Mouse (Mus musculus): ENCODE data around the gene Ndrg4.
"Not testable (repeated sequence)": the region's sequence is repeated elsewhere in the genome, so short reads cannot be mapped to it uniquely, and the experiment has no call there.

Gene Ndrg4

DNA sequence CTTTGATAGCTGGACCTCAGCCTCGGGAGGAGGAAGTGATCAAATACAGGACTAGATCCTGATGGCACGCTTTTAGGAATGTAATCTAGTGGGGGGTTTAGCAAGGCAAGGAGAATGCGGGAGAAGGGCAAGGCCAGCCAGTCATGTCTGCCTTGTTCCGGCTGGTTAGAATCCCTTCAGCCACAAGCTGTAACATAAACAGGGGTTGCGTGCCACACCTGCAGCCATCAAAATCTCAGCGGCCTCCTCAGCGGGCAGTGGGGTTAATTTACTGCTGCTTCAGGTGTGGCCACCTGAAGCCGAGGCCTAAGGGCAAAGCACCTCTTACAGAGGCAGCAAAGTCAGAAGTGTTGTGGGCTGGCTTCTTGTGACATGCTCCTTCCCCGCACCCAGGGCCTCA, at the start of gene Ndrg4:
TSS of gene Ndrg4 (plus strand) at position 350 of the 400 bp plus-strand sequence.
- no peak for DNase-seq

GRCm38 (mm10) chr8:95632840-95633239, 43.9 kb upstream of the Ndrg4 start:
- DNase-seq: no peak

- DNase-seq: peak; percentile 95
These were observed 43.3 kb upstream of the Ndrg4 start, which contains the start of gene Gins3 for GRCm38 (mm10) chr8:95633262-95634062. TSS of gene Gins3 (plus strand) at chr8:95633453.

DNA sequence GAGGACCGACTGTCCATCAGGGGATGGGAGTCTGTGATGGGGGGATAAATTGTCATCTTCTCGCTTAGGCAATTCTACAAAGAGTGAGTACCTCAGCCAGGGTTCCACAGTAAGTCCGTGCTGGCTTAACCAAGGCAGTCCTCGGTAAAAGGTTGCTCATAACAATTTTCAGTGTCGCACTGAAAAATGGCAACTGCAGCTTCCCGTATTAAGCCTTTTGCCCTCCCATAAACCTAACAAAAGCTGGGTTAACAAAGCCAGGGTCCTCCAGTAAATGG, 42.8 kb upstream of the Ndrg4 start:
- no peak for DNase-seq

DNA sequence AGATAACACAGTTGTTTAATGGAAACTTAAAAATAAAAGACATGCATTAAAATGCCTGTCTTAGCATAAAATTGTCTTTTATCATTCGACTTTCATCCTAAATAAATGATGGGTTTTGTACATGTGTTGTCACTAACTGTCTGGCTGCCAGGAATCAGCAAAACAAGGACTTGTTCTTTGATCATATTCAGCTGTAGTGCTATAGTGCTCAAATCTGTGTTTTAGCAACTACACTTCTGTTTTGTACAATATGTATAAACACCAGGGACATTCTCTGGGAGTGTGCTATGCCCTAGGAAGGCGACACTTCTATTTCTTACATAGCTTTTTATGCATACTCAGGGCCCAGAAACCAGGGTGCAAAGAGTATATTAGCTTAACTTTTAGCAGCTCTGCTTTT, 31.8 kb upstream of the Ndrg4 start:
- DNase-seq: no peak

DNA sequence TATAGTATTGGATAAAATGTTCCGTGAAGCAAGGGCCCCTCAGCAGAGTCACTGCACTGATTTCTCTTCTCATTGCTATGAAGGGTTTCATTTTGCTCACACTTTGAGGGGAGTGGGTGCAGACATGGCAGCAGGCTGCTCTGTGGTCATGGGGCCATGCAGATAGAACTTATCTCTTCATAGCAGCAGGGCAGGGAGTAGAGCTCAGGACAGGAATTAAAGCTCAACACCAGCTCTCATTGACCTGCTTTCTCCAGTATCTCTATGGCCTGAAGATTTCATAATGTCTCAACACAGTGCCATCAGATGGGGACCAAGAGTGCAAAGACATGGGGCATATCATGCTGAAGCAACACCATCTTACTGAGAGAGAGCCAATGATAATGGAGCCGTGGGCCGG, 28.5 kb upstream of the Ndrg4 start:
- DNase-seq: no peak

DNA sequence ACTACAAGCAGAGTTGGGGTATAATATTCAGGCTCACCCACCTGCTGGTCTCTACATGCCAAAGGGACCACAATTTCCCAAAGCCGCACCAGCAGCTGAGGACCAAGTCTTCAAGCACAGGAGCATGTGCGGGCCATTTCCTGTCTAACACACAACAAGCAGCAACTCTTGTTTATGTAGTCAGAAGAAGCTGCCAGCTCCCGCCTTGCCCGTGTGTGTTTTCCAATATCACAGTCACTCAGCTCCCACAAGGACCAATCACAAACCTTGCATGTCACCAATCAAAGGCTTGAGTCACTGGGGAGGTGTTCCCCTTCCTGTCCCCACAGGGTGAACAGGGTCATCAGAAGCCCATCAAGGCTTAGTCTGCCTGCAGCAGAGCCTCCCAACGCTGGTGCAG, 23.4 kb upstream of the Ndrg4 start:
- no peak for DNase-seq

DNA sequence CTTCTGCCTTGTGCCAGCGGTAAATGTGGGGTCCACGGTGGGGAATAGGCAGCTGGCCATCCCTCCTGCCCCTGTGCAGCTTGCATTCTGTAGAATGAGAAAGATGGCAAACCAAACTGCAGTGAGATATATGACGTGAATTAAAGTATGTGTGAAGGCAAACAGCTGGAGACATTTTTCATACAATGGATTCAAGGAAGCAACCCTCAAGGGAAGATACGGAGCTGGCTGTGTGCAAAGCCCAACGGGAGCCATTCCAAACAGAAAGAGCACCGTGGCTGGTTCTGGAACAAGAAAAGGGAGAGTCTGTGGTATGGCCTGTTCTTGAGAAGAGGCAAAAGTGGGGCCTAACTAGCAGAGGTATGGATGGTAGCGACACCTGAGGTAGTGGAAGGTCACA, 20.9 kb upstream of the Ndrg4 start:
- no peak for DNase-seq

DNA sequence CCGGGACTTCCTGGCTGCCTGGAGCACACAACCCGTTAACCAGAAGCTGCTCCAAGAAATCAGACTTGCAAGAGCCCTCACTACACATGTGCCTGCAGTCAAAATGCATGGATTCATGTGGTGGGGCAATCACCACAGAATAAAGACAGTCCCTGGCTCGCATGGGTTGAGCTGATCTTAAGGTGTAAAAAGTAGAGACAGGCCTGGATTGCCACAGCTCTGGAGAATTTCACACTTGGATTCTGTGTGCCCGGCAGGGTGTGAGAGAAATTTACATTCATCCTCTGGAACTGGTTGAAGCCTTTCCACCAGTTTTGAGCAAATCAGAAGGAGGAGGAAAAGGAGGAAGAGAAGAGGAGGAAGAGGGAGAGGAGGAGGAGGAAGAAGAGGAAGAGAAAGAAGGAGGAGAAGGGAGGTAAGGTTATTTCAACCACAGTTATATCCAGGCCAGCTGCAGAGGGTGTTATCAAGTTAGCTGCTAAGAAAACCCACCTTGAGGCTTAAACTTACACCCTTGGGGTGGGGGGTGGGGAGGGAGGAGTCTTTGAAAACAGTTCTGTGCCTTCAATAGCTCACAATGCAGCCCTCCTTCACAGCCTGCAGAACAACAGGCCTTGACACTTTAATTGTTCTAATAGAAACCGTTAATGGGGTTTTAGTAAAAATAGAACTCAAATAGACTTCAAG, 20.3 kb upstream of the Ndrg4 start:
- DNase-seq: no peak

GRCm38 (mm10) chr8:95657523-95657922, 19.3 kb upstream of the Ndrg4 start:
- DNase-seq: no peak

DNA sequence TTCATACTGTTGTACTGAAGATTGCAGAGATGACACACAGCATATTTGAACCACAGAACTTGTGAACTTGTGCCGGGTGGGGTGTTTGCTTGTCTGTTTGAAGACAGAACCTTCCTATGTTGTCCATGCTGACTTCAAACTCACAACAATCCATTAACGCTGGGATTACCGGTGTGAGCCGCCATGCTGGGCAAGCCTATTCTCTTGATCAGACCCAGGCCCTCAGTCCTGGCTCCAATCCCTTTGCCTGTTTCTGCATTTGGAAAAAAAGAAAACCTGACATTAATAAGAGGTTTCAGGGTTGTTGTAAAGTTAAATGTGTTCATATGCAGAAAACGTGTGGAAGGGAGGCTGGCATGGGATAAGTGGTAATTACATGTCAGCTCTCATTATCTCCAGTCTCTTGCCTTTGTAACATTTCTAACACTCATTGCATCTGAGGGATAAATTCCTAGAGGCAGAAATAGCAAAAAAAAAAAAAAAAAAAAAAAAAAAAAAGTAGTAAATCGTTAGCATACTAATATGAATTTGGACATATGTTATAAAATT, 16.4 kb upstream of the Ndrg4 start:
- DNase-seq: no peak

- DNase-seq: no peak
These were observed 15.7 kb upstream of the Ndrg4 start for GRCm38 (mm10) chr8:95661085-95661484.

DNA sequence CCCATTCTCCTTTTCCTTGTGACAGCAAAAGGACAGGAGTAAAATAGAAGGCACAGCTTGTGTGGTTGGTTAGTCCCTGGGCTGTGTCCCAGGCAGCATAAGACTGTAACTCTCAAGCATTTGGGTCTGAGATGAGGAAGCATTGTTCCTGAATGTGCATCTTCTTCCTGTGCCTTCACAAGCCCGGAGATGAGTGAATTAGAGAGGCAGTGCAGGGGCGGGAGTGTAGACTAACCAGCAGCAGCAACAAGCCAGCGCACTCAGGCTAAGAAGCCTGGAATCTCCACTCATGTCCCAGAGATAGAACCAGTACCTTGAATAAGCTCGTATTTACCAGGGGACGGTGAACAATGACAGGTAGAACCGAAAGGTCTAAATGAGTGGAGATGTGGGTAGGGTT, 15.2 kb upstream of the Ndrg4 start:
- DNase-seq: no peak

- no peak for DNase-seq
These were observed 13.7 kb upstream of the Ndrg4 start for GRCm38 (mm10) chr8:95662885-95663598.

- no peak for DNase-seq
These were observed 13.2 kb upstream of the Ndrg4 start for GRCm38 (mm10) chr8:95663599-95663949.

- DNase-seq: not testable (repeated sequence)
These were observed 10.8 kb upstream of the Ndrg4 start for GRCm38 (mm10) chr8:95665813-95666452.

GRCm38 (mm10) chr8:95668163-95668958, 8.4 kb upstream of the Ndrg4 start:
- DNase-seq: no peak

DNA sequence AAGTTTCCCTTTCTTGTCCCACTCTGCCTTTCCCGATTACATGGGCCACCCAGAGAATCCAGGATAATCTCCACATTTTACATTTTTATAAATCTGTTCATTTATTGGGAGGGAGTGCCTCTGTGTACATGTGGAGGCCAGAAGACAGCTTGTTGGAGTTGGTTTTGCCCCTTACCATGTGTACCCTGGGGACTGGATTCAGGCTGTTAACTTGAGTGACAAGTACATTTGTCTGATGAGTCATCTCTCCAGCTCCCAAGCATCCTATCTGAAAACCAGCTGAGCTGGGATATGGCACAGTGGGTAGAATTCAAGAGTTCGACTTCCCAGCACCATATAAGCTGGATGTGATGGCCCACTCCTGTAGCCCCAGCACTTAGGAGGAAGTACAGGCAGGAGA, 6.8 kb upstream of the Ndrg4 start:
- DNase-seq: no peak

DNA sequence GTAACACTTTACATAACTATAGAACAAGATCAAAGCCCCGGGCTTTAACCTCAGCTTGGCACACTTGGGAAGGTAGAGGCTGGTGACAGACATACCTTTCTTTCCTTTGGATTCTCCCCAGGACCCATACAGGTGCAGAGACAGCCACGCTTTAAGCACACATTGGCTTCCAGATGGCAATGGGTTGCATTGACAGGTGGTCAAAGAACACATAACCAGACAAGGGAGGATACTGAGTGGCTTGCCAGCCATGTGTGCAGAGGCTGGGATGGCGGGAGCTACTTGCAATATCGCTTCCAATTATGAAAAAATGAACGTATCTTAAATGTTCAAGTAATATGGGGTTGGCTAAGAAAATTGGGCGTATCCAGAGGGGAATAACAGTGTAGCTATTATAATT, 4.9 kb upstream of the Ndrg4 start:
- no peak for DNase-seq

DNA sequence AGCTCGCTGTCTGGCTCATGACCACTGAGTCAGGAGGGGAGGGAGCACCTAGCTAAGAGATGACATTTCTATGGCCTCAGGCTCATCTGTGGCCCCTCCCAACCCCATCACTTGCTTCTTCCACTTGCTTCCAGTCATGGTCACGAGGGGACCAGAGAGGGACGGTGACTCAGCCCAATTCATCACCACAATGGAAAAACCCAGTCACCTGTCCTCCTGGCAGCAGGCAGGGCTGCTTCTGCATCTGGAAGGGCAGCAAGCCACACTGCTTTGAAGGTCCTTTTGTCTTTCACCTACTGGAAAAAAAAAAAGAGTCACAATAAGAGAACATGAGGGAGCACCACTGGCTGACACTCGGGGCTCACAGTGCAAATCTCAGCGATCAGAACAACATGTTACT, 4.0 kb upstream of the Ndrg4 start:
- no peak for DNase-seq

GRCm38 (mm10) chr8:95677591-95678023, 827 bp downstream of the Ndrg4 start:
- peak; percentile 26 for DNase-seq

DNA sequence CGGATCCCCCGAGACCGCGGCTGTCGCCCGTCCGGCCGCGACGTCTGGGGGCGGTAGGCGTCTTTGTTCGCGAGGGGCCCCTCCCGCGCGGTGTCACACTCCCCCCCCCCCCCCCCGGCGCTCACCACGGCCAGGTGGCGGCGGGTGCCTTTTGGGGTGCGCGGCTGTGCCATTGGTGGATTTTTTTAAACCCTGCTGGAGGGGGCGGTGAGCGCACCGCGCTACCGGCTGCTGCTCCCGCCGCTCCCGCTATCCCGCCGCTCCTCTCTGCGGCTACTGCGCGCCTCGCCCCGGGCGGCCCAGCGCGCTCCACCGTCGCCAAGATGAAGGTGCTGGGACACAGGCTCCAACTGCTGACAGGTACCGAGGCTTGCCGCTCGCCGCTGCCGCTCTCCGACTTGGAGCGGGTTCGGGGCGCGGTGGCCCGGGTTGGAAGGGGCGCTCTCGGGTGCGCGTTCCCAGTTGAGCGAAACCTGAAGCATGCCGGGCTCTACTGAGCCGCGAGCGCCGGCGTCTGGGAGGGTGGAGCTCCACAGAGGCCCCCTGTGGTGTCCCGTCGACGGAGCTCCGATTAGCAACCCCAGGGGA, 1.3 kb downstream of the Ndrg4 start:
- peak; percentile 34 for DNase-seq
